11 mouse cellular contexts compared by ENCODE assay signal in genomic region chr9:77949753-77950268, GRCm38 (mm10). TPM values are rescaled to one million over a fixed set of nuclear protein-coding genes. Genes with fewer than 3 reads are reported as not detected.
DNase-seq lines count a peak whose midpoint lies in the region; ATAC-seq and TF ChIP-seq lines count a peak whose summit lies in the region.
"Had no signal": no experiment of that assay in that cellular context is flagged by ENCODE, and none has a peak within 500 bp of the region (broad histone marks: within the 10 kb centered on the region; RNA-seq: fewer than 3 reads in every experiment).

No protein-coding gene starts in this region.

- peaks cover 32% of the 10 kb centered on the region for H3K4me1 ChIP-seq in intestine, embryonic 14.5 days (replicated peaks; ENCODE audit: control insufficient read depth, insufficient read depth, low read length)
- no peaks in the 10 kb centered on the region for H3K4me1 ChIP-seq in intestine, postnatal 0 days (replicated peaks; ENCODE audit: control insufficient read depth, insufficient read depth, low read length)
- peaks cover 24% of the 10 kb centered on the region for H3K4me1 ChIP-seq in neural tube, embryonic 13.5 days (replicated peaks)
- peaks cover 32% of the 10 kb centered on the region for H3K4me1 ChIP-seq in hindbrain, embryonic 13.5 days (replicated peaks)
- H3K4me1 ChIP-seq in stomach, embryonic 16.5 days (ENCODE audit: control insufficient read depth, insufficient read depth, low read length): peaks cover 26% of the 10 kb centered on the region

- H3K9me3 ChIP-seq in intestine, embryonic 14.5 days (ENCODE audit: control insufficient read depth, low read length): no peaks in the 10 kb centered on the region
- H3K9me3 ChIP-seq in intestine, postnatal 0 days (ENCODE audit: control insufficient read depth): no peaks in the 10 kb centered on the region
- no peaks in the 10 kb centered on the region for H3K9me3 ChIP-seq in neural tube, embryonic 13.5 days
- no peaks in the 10 kb centered on the region for H3K9me3 ChIP-seq in hindbrain, embryonic 13.5 days
- no peaks in the 10 kb centered on the region for H3K9me3 ChIP-seq in stomach, embryonic 16.5 days (replicated peaks; ENCODE audit: control insufficient read depth, low read length)

- DNase-seq in intestine, embryonic 14.5 days (ENCODE audit: low spot score): no peak
- DNase-seq in neural tube, embryonic 10.5 days (ENCODE audit: extremely low spot score, low spot score): no peak
- no peak for DNase-seq in thymus, postnatal 36 days
- DNase-seq: cerebellum, postnatal 14 days; gastrocnemius, postnatal 25 days; kidney, adult 9 months; thymus, adult 2 months had no signal

- no peaks in the 10 kb centered on the region for H3K36me3 ChIP-seq in intestine, embryonic 14.5 days (ENCODE audit: control insufficient read depth, insufficient read depth, low read length)
- H3K36me3 ChIP-seq in intestine, postnatal 0 days (ENCODE audit: control insufficient read depth, insufficient read depth): no peaks in the 10 kb centered on the region
- no peaks in the 10 kb centered on the region for H3K36me3 ChIP-seq in neural tube, embryonic 13.5 days
- no peaks in the 10 kb centered on the region for H3K36me3 ChIP-seq in hindbrain, embryonic 13.5 days
- no peaks in the 10 kb centered on the region for H3K36me3 ChIP-seq in stomach, embryonic 16.5 days (ENCODE audit: control insufficient read depth, insufficient read depth, low read length)

- ATAC-seq in intestine, embryonic 14.5 days (replicated peaks; ENCODE audit: low FRiP score, low TSS enrichment, low read depth): no peak
- no peak for ATAC-seq in intestine, postnatal 0 days
- ATAC-seq in neural tube, embryonic 13.5 days (ENCODE audit: low read depth): 0 out of 2 replicates have a peak, but pooled peaks have one; percentile 23
- ATAC-seq in hindbrain, embryonic 13.5 days (ENCODE audit: low FRiP score): no peak
- no peak for ATAC-seq in stomach, embryonic 16.5 days (ENCODE audit: insufficient read depth, low FRiP score)

- WGBS in intestine, embryonic 14.5 days: 31% methylated on average over 7 of the region's 7 CpGs
- 42% methylated on average over 7 of the region's 7 CpGs for WGBS in intestine, postnatal 0 days
- 30% methylated on average over 7 of the region's 7 CpGs for WGBS in neural tube, embryonic 13.5 days
- 37% methylated on average over 7 of the region's 7 CpGs for WGBS in hindbrain, embryonic 13.5 days
- 39% methylated on average over 7 of the region's 7 CpGs for WGBS in stomach, embryonic 16.5 days

- no peak for TF ChIP-seq CTCF in intestine, postnatal 0 days (IDR thresholded peaks at IDR 0.05; ENCODE audit: low read depth)

- H3K27me3 ChIP-seq in intestine, embryonic 14.5 days (replicated peaks; ENCODE audit: control insufficient read depth, insufficient read depth, low read length): no peaks in the 10 kb centered on the region
- no peaks in the 10 kb centered on the region for H3K27me3 ChIP-seq in intestine, postnatal 0 days (replicated peaks; ENCODE audit: control insufficient read depth, insufficient read depth, low read length)
- H3K27me3 ChIP-seq in neural tube, embryonic 13.5 days: no peaks in the 10 kb centered on the region
- H3K27me3 ChIP-seq in hindbrain, embryonic 13.5 days: no peaks in the 10 kb centered on the region
- H3K27me3 ChIP-seq in stomach, embryonic 16.5 days (ENCODE audit: control insufficient read depth, insufficient read depth, low read length): no peaks in the 10 kb centered on the region

- no peak overlapping the region for H3K4me2 ChIP-seq in intestine, embryonic 14.5 days (ENCODE audit: low read length)
- H3K4me2 ChIP-seq in intestine, postnatal 0 days (replicated peaks; ENCODE audit: low read depth): no peak overlapping the region
- H3K4me2 ChIP-seq in neural tube, embryonic 13.5 days: no peak overlapping the region
- no peak overlapping the region for H3K4me2 ChIP-seq in hindbrain, embryonic 13.5 days
- no peak overlapping the region for H3K4me2 ChIP-seq in stomach, embryonic 16.5 days (ENCODE audit: low read depth, low read length)

- no peak overlapping the region for H3K4me3 ChIP-seq in intestine, embryonic 14.5 days (ENCODE audit: low read depth, low read length)
- no peak overlapping the region for H3K4me3 ChIP-seq in intestine, postnatal 0 days (ENCODE audit: low read depth, low read length)
- no peak overlapping the region for H3K4me3 ChIP-seq in neural tube, embryonic 13.5 days
- no peak overlapping the region for H3K4me3 ChIP-seq in hindbrain, embryonic 13.5 days
- no peak overlapping the region for H3K4me3 ChIP-seq in stomach, embryonic 16.5 days (replicated peaks; ENCODE audit: low read length)

- H3K9ac ChIP-seq in intestine, embryonic 14.5 days (ENCODE audit: low read length): no peak overlapping the region
- H3K9ac ChIP-seq in intestine, postnatal 0 days (ENCODE audit: low read depth, low read length): no peak overlapping the region
- peak overlapping the region; percentile 45 for H3K9ac ChIP-seq in neural tube, embryonic 13.5 days
- peak overlapping the region; percentile 55 for H3K9ac ChIP-seq in hindbrain, embryonic 13.5 days
- peak overlapping the region; percentile 47; the same call in 1 of the 2 replicates for H3K9ac ChIP-seq in stomach, embryonic 16.5 days (ENCODE audit: low read length)

- H3K27ac ChIP-seq in intestine, embryonic 14.5 days (ENCODE audit: low read depth): peak overlapping the region; percentile 6; the same call in 1 of the 2 replicates
- no peak overlapping the region for H3K27ac ChIP-seq in intestine, postnatal 0 days (ENCODE audit: low read depth, low read length)
- peak overlapping the region; percentile 2; the same call in 1 of the 2 replicates for H3K27ac ChIP-seq in neural tube, embryonic 13.5 days (replicated peaks)
- peak overlapping the region; percentile 46; the same call in 1 of the 2 replicates for H3K27ac ChIP-seq in hindbrain, embryonic 13.5 days
- no peak overlapping the region for H3K27ac ChIP-seq in stomach, embryonic 16.5 days (ENCODE audit: low read length)

RNA-seq across cellular contexts. Expression of gene Elovl5, which starts 32.6 kb away (rescaled TPM):
- polyA plus RNA-seq in intestine, embryonic 14.5 days (2014; fragmentation: Nextera tagmentation; extraction: Ambion mirVana): 89.5 and 91.6 TPM in 2 replicates
- 32.5 and 35.0 TPM in 2 replicates for polyA plus RNA-seq in intestine, postnatal 0 days (2015; fragmentation: Nextera tagmentation; extraction: Ambion mirVana)
- polyA plus RNA-seq in neural tube, embryonic 13.5 days (2015; fragmentation: Nextera tagmentation; extraction: Ambion mirVana): 62.6 and 68.3 TPM in 2 replicates
- polyA plus RNA-seq in hindbrain, embryonic 13.5 days (2015; fragmentation: Nextera tagmentation; extraction: Ambion mirVana): 56.6 and 58.5 TPM in 2 replicates
- 66.8 and 67.6 TPM in 2 replicates for polyA plus RNA-seq in stomach, embryonic 16.5 days (2015; fragmentation: Nextera tagmentation; extraction: Ambion mirVana)

Comparison
In these comparisons a context has a peak if more than half of its experiments do, and no peak if none do; other contexts are left out.
1. H3K27ac ChIP-seq: peak in intestine, embryonic 14.5 days (single experiment), neural tube, embryonic 13.5 days (single experiment) and hindbrain, embryonic 13.5 days (single experiment); none in intestine, postnatal 0 days (single experiment) and stomach, embryonic 16.5 days (single experiment).
2. H3K9ac ChIP-seq: peak in neural tube, embryonic 13.5 days (single experiment), hindbrain, embryonic 13.5 days (single experiment) and stomach, embryonic 16.5 days (single experiment); none in intestine, embryonic 14.5 days (single experiment) and intestine, postnatal 0 days (single experiment).